In the genomic region with DNA sequence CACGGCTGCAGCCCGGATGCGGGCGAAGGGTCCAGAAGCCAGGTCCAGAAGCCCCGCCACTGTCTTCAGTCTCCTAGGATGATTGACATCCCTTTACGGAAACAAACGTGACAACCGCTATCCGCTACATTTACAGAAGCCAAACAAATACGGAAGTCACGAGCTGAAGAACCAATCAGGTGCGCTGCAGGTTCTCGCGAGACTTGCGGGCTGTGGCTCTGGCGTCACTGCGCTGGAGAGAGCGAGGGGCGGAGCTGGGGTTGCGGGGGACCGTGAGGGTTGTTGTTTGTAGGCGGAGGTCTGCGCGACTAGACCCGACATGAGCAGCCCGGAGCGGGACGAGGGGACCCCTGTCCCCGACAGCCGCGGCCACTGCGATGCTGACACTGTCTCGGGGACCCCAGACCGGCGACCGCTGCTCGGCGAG, we compare ENCODE assay signal across 8 mouse cellular contexts. TPM values are rescaled to one million over a fixed set of nuclear protein-coding genes. Genes with fewer than 3 reads are reported as not detected.
DNase-seq lines count a peak whose midpoint lies in the region; ATAC-seq and TF ChIP-seq lines count a peak whose summit lies in the region.

A gene (plus strand): TSS at position 229 of the 427 bp plus-strand sequence.

- under 1% methylated on average over 38 of the region's 38 CpGs for WGBS in cerebellum, adult 2 months
- under 1% methylated on average over 38 of the region's 38 CpGs for WGBS in forebrain, postnatal 0 days
- WGBS in lung, embryonic 15.5 days: under 1% methylated on average over 38 of the region's 38 CpGs

- no peak for TF ChIP-seq EP300 in MEL (IDR thresholded peaks at IDR 0.05; ENCODE audit: low read depth in 1 of 2, low read length in 2 of 2)

- peak; percentile 99 for ATAC-seq in forebrain, postnatal 0 days
- ATAC-seq in lung, embryonic 15.5 days (ENCODE audit: borderline replicate concordance, extremely low read depth, low FRiP score, low TSS enrichment): peak; percentile 99

- H3K4me1 ChIP-seq in MEL (ENCODE audit: control insufficient read depth in 1 of 2, insufficient read depth in 2 of 2, low read length in 2 of 2): peaks cover 2 to 4% of the 10 kb centered on the region in 2 experiments; a peak in 2 of 4 replicates
- H3K4me1 ChIP-seq in cerebellum, adult 2 months (ENCODE audit: control insufficient read depth, insufficient read depth, low read length): peaks cover 2% of the 10 kb centered on the region; the same call in 1 of the 2 replicates
- H3K4me1 ChIP-seq in forebrain, postnatal 0 days (ENCODE audit: insufficient read depth): peaks cover 17% of the 10 kb centered on the region
- H3K4me1 ChIP-seq in lung, embryonic 15.5 days: peaks cover 21% of the 10 kb centered on the region

- H3K9me3 ChIP-seq in MEL (replicated peaks; ENCODE audit: insufficient read depth, low read length): no peaks in the 10 kb centered on the region
- no peaks in the 10 kb centered on the region for H3K9me3 ChIP-seq in forebrain, postnatal 0 days (ENCODE audit: low read length)
- no peaks in the 10 kb centered on the region for H3K9me3 ChIP-seq in lung, embryonic 15.5 days

- TF ChIP-seq RAD21 in MEL (IDR thresholded peaks at IDR 0.05; ENCODE audit: low read depth, low read length): no peak

- H3K79me2 ChIP-seq in MEL (ENCODE audit: control insufficient read depth, insufficient read depth, low read length, poor library complexity): peaks cover 23% of the 10 kb centered on the region

- TF ChIP-seq POLR2A in MEL (IDR thresholded peaks at IDR 0.05; ENCODE audit: control insufficient read depth in 1 of 2, insufficient read depth in 1 of 2, low read depth in 1 of 2, low read length in 2 of 2, poor library complexity in 1 of 2): peak; percentile 74 to 77
- peak; percentile 72; the same call in 1 of the 2 replicates for TF ChIP-seq POLR2A in cerebellum, adult 2 months (IDR thresholded peaks at IDR 0.05; ENCODE audit: borderline replicate concordance, insufficient read depth, low read length)

- H3K27me3 ChIP-seq in MEL (ENCODE audit: control insufficient read depth in 1 of 2, insufficient read depth in 2 of 2, low read length in 2 of 2): no peaks in the 10 kb centered on the region
- no peaks in the 10 kb centered on the region for H3K27me3 ChIP-seq in cerebellum, adult 2 months (ENCODE audit: control insufficient read depth, insufficient read depth, low read length)
- H3K27me3 ChIP-seq in forebrain, postnatal 0 days (ENCODE audit: insufficient read depth, low read length): no peaks in the 10 kb centered on the region
- no peaks in the 10 kb centered on the region for H3K27me3 ChIP-seq in lung, embryonic 15.5 days

- no peak for TF ChIP-seq CTCF in MEL (IDR thresholded peaks at IDR 0.05 in 2 of 3, conservative IDR thresholded peaks at IDR 0.05 in 1 of 3; ENCODE audit: control insufficient read depth in 1 of 3, insufficient read depth in 1 of 3, low read depth in 2 of 3, low read length in 3 of 3, poor library complexity in 1 of 3, severe bottlenecking in 1 of 3)
- no peak for TF ChIP-seq CTCF in cerebellum, adult 2 months (IDR thresholded peaks at IDR 0.05; ENCODE audit: borderline replicate concordance, insufficient read depth, low read depth, low read length)
- no peak for TF ChIP-seq CTCF in forebrain, postnatal 0 days (IDR thresholded peaks at IDR 0.05; ENCODE audit: low read depth)

- peak within 1 kb of the TSS; percentile 82 for H3K4me2 ChIP-seq in forebrain, postnatal 0 days (ENCODE audit: low read depth)
- peak within 1 kb of the TSS; percentile 80 for H3K4me2 ChIP-seq in lung, embryonic 15.5 days

- H3K4me3 ChIP-seq in MEL (ENCODE audit: control insufficient read depth in 1 of 2, insufficient read depth in 1 of 2, low read depth in 2 of 2, low read length in 2 of 2): peak within 1 kb of the TSS; percentile 83 to 85
- peak within 1 kb of the TSS; percentile 65 for H3K4me3 ChIP-seq in cerebellum, adult 2 months (replicated peaks; ENCODE audit: insufficient read depth, low read depth, low read length)
- H3K4me3 ChIP-seq in forebrain, postnatal 0 days (ENCODE audit: low read depth, low read length): peak within 1 kb of the TSS; percentile 98
- peak within 1 kb of the TSS; percentile 92 for H3K4me3 ChIP-seq in lung, embryonic 15.5 days

- peak; percentile 98 for DNase-seq in MEL (ENCODE audit: low read depth, low spot score)
- DNase-seq in cerebellum, adult 2 months: peak; percentile 98
- peak; percentile 98 for DNase-seq in forebrain, postnatal 0 days
- peak; percentile 98 for DNase-seq in heart, postnatal 4 days
- peak; percentile 97 to 98 for DNase-seq in layer of hippocampus, adult 8-10 months (ENCODE audit: low spot score in 2 of 2)
- DNase-seq in ovary, adult 18-20 months (ENCODE audit: low spot score): peak; percentile 94
- peak; percentile 99 for DNase-seq in thymus, postnatal 0 days (ENCODE audit: low spot score)

- H3K27ac ChIP-seq in MEL (ENCODE audit: control insufficient read depth, low read depth, low read length): peak within 1 kb of the TSS; percentile 76
- H3K27ac ChIP-seq in cerebellum, adult 2 months (ENCODE audit: insufficient read depth, low read length): peak within 1 kb of the TSS; percentile 83
- H3K27ac ChIP-seq in forebrain, postnatal 0 days (ENCODE audit: low read depth, low read length): peak within 1 kb of the TSS; percentile 93
- H3K27ac ChIP-seq in lung, embryonic 15.5 days: peak within 1 kb of the TSS; percentile 61

- H3K9ac ChIP-seq in MEL (ENCODE audit: control insufficient read depth, low read depth, low read length, poor library complexity, severe bottlenecking): peak within 1 kb of the TSS; percentile 85
- peak within 1 kb of the TSS; percentile 98 for H3K9ac ChIP-seq in forebrain, postnatal 0 days
- H3K9ac ChIP-seq in lung, embryonic 15.5 days: peak within 1 kb of the TSS; percentile 86

- peaks cover 0 to 15% of the 10 kb centered on the region in 2 experiments; a peak in 2 of 4 replicates for H3K36me3 ChIP-seq in MEL (ENCODE audit: control insufficient read depth in 1 of 2, insufficient read depth in 2 of 2, low read length in 2 of 2)
- peaks cover under 1% of the 10 kb centered on the region for H3K36me3 ChIP-seq in forebrain, postnatal 0 days (ENCODE audit: insufficient read depth)
- no peaks in the 10 kb centered on the region for H3K36me3 ChIP-seq in lung, embryonic 15.5 days

TF ChIP-seq in MEL, 35 proteins besides CTCF, POLR2A, EP300 and RAD21:
- TF ChIP-seq TAL1 (IDR thresholded peaks at IDR 0.05; ENCODE audit: low read length): no peak
- peak; percentile 99 for TF ChIP-seq CHD2 (IDR thresholded peaks at IDR 0.05; ENCODE audit: low read length)
- TF ChIP-seq MYC (IDR thresholded peaks at IDR 0.05; ENCODE audit: low read depth, low read length): no peak
- peak; percentile 65; the same call in 1 of the 2 replicates for TF ChIP-seq ZMIZ1 (IDR thresholded peaks at IDR 0.05; ENCODE audit: low read depth, low read length)
- TF ChIP-seq MXI1 (IDR thresholded peaks at IDR 0.05; ENCODE audit: low read depth, low read length): peak; percentile 66; the same call in 1 of the 2 replicates
- TF ChIP-seq POLR2AphosphoS2 (IDR thresholded peaks at IDR 0.05; ENCODE audit: low read length): peak; percentile 64; the same call in 1 of the 2 replicates
- TF ChIP-seq ETS1 (IDR thresholded peaks at IDR 0.05; ENCODE audit: low read depth, low read length): peak; percentile 48; the same call in 1 of the 2 replicates
- peak; percentile 93 for TF ChIP-seq SIN3A (IDR thresholded peaks at IDR 0.05; ENCODE audit: low read length)
- peak; percentile 76 for TF ChIP-seq TBP (IDR thresholded peaks at IDR 0.05; ENCODE audit: low read depth, low read length)
- TF ChIP-seq TCF12 (IDR thresholded peaks at IDR 0.05; ENCODE audit: low read depth, low read length): peak; percentile 32; the same call in 1 of the 2 replicates
- peak; percentile 98 for TF ChIP-seq ELF1 (IDR thresholded peaks at IDR 0.05; ENCODE audit: low read depth, low read length)
- no peak for TF ChIP-seq MAZ (IDR thresholded peaks at IDR 0.05; ENCODE audit: low read depth, low read length)
- TF ChIP-seq NELFE (IDR thresholded peaks at IDR 0.05; ENCODE audit: low read depth, low read length): peak; percentile 64
- TF ChIP-seq MEF2A (IDR thresholded peaks at IDR 0.05; ENCODE audit: extremely low read depth, insufficient replicate concordance, low read depth, low read length, poor library complexity, severe bottlenecking): no peak
- TF ChIP-seq BHLHE40 (IDR thresholded peaks at IDR 0.05; ENCODE audit: borderline replicate concordance, low read depth, low read length): peak; percentile 94
- TF ChIP-seq USF1 (IDR thresholded peaks at IDR 0.05; ENCODE audit: low read depth, low read length): peak; percentile 79
- peak; percentile 90 for TF ChIP-seq HCFC1 (IDR thresholded peaks at IDR 0.05; ENCODE audit: low read depth, low read length)

RNA-seq across cellular contexts. Expression of the gene that starts here (rescaled TPM):
- 10.4 and 10.8 TPM in 2 replicates for total RNA-seq in MEL (2012; rRNA removed)
- polyA plus RNA-seq in MEL (2012; ENCODE audit: insufficient read depth in 1 of 2, insufficient read length in 2 of 2, low read depth in 1 of 2, low replicate concordance in 2 of 2, missing spikeins in 1 of 2): 10 to 100 TPM in 1 of 2 experiments, not detected in 1; 16.3 TPM
- 110 TPM in 2 replicates for polyA plus RNA-seq in cerebellum, adult 2 months (2012; rRNA removed)
- total RNA-seq in forebrain, postnatal 0 days (2014; rRNA removed): 107 and 108 TPM in 2 replicates
- 128 and 138 TPM in 2 replicates for polyA plus RNA-seq in forebrain, postnatal 0 days (2015; fragmentation: Nextera tagmentation; extraction: Ambion mirVana)
- total RNA-seq in heart, postnatal 4 days (2021): 10 to 100 TPM; 48.3 to 50.0 TPM
- 100 to 1,000 TPM; 158 to 178 (median 166) TPM for total RNA-seq in layer of hippocampus, adult 8-10 months (2022)
- polyA plus RNA-seq in lung, embryonic 15.5 days (2015; fragmentation: Nextera tagmentation; extraction: Ambion mirVana): 67.6 and 69.8 TPM in 2 replicates
- polyA plus RNA-seq in thymus, postnatal 0 days (2015; fragmentation: Nextera tagmentation; extraction: Ambion mirVana): 77.6 and 82.6 TPM in 2 replicates

Comparison
In these comparisons a context has a peak if more than half of its experiments do, and no peak if none do; other contexts are left out.
1. Peak in every context shown above with its lines: DNase-seq, ATAC-seq, H3K4me3 ChIP-seq and H3K27ac ChIP-seq.